Mouse (Mus musculus) spleen, postnatal 10 days (tissue): ENCODE results near the gene Chad.

ENCODE experiments used
- DNase-seq, 2 experiments: peaks; one replicate each; pipeline ENCODE4 v3.0.0; 2021 to 2022; ENCODE audit warnings: low spot score in 2 of 2

Gene Chad

GRCm38 (mm10) chr11:94564437-94565150, at the start of gene Chad:
TSS of gene Chad (plus strand) at chr11:94565047.
- peak; percentile 27 to 65 for DNase-seq

DNA sequence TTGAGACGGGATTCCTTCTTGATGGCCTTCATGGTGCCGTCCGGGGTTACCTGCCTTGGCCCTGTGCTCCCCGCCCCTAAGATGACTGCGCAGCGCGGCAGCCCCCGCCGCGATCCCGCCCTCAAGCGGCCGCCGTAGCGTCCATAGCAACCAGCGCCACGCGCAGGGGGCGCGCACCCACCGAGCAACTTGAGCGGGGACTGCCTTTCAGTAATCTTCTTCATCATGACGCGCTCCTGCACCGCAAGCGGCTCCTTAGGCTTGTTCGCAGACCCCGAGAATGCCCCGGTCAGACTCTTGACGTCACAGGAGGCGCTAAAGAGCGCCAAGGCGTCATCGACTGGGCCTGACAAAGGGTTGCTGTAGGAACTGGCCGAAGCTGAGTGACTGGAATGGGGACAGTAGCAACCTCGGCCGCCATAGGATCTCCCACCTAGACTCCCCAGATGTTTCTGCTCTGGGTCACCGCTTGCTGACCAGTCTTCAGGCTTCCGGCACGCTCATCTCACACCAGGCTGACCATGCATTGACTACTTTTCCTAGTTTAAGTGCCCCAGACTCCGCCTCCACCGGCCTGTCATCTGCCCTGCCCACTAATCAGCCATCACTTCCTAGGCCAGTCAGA, 43.5 kb upstream of the Chad start, which contains the start of gene Mycbpap:
Gene Mycbpap (minus strand): TSS at position 524 of the 625 bp plus-strand sequence.
- peak; percentile 25 to 34 for DNase-seq

DNA sequence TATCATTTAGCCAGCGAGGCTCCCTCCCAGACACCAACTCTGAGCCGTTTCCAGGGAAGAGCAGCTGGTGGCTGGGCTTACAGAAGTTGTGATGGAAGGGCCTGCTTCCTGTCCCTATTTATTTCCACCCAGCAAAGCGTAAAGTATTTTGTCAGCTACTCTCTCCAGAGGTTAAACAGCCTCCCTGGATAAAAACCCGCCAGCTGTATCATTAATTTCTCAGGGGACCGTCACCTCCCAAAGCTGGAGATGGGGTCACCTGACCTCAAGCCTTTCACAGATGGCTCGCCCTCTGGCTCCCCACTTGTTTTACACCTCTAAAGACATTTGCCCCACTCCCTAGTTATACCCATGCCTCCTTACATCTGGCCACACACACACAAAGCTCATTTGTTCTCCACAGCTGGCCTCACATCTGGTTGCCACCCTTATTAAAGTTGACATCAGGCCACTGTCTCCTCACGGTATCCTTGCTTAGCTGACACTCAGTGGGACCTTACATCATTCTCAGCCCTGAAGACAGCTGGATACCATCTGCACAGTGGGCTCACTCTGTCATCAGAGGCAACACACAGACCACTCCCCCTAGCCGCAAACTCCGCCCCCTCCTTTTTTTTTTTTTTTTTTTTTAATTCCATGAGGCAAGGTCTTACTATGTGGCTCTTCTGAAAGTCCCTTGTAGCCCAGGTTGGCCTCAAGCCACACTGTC, 38.5 kb upstream of the Chad start:
- DNase-seq, result no peak

DNA sequence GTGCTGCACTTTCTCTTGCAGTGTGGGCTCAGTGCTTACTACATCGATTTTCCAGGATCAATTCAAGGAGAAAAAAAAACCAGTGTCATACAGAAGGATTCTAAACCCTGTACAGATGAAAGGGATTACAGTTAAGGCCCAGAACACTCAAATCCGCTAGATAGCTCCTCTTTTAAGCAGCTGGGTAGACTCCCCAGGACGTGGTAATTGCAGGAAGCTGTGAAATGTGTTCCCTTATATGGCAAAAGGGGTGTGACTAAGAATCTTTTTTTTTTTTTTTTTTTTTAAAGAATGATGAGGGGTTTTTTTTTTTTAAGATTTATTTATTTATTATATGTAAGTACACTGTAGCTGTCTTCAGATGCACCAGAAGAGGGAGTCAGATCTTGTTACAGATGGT, 36.0 kb upstream of the Chad start:
- no peak for DNase-seq

DNA sequence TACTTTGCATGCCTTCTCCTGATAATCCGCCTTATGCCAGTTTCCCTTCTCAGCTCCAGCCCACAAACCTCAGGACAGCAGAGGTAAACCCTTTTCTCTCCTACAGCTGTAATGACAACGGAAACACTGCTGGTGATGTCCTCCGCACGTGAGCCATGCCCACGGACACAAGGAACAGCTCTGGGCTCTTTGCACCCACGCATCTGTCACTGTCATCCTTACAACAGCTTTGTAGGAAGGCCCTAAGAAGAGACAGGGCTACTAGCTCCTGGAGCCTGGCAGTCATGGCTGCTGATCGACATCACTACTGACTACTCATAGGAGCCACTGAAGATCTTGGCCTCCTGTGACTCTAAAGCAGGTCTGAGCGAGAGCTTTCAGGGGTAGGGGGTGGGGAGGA, 31.7 kb upstream of the Chad start:
- DNase-seq, result no peak

GRCm38 (mm10) chr11:94538733-94539292, 26.0 kb upstream of the Chad start:
- no peak for DNase-seq

- no peak for DNase-seq
These were observed 25.1 kb upstream of the Chad start for GRCm38 (mm10) chr11:94539761-94540160.

- no peak for DNase-seq
These were observed 22.4 kb upstream of the Chad start for GRCm38 (mm10) chr11:94542400-94542799.

DNA sequence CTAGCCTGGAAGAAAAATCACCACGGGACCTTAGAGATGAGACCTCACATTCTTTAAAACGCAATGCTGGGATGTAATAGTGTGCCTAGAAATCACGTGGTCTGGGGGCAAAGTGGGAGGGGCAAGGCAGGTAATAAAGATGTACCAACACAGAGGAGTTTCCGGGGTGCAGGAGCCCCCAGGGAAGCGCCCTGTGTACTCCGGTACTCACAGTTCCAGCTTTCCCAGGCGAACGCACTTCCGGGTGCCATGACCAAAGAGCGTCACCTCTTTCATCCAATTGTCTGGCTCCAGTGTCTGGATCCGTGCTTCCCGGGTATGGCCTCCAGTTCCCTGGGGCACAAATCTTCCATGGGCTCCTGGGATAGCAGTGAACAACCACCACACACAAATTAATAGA, 21.5 kb upstream of the Chad start:
- DNase-seq, result no peak

DNA sequence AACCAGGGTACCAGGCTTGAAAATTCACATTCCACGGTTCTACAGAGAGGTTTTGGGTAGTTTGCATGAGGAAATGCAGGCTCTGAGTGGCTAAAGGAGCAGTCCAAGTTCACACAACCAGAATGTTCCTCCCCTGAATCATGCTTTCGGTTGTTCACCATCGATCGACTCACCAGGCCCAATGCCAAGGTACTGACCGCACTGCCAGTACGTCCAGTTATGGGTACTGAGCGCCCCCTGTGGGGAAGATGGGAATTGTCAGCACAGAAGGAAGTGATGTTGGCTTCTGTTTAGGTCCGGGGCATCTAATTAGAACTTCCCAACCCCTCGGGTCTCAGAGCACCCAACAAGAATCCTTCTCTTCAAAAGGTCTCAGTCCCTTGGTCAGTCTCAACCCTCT, 20.9 kb upstream of the Chad start:
- DNase-seq, result peak; percentile 58 to 81

DNA sequence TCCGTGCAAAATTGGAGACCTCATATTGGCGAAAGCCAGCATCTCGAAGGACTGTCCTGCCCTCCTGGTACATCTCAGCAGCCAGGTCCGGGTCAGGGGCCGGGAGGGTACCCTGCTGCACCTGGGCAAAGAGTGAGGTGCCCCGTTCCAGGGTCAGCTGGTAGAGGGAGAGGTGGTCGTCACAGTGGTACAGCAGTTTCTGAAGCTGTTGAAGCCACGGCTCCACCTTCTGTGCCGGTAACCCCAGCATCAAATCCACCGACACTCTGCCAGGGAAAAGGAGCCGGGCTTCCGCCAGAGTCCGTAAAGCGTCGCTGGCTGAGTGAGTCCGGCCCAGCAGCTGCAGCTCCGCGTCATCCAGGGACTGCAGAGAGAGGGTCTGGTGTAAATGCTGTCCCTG, 20.4 kb upstream of the Chad start:
- DNase-seq, result no peak

DNA sequence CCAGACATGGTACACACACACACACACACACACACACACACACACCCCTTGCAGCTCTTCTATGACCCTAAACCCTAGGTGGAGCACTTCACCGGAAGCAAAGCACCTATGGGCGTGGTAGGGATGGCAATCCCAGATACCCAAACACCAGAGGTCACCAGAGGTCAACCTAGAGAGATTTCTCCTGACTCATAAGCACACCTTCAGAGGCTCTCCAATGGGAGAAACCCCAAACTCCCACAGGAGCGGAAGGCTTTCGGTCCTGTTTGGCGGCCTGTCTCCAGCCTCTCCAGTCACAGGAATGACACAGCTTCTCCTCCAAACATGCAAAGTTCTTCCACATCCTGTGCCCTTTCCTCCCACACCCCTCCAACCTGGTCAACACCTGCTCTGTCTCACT, 18.5 kb upstream of the Chad start:
- no peak for DNase-seq

GRCm38 (mm10) chr11:94547271-94547670, 17.6 kb upstream of the Chad start:
- no peak for DNase-seq

DNA sequence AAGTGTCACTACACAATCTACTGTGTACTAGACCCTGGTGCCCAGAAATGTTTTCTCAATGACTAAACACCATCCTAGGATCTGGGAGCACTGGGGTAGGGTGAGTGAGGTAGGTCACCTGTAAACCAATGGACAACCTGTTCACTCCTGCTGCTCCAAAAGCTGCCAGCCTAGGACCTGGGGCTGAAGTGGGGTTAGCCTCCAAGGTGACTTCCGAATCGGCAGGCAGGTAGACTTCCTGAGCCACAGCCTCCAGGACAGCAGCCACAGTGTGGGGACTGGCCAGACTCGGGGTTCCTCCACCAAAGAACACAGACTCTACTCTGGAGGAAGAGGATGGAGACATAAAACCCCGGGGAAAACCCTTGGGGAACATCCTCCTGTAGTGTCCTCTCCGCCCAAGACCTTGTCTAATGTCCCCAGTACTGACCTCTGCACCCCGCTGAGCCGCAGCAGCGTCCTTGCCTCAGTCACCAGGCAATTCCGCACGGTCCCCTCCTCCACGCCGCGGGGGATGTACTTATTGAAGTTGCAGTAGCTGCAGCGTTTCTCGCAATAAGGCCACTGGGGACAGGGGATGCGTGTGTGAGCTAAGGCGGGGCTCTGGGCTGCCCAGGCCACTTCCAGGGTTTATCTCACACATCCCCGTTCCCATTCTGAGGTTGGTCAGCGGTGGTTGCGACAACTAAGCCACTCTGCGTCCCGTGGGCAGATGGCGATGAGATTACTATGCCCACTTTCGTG, 16.6 kb upstream of the Chad start:
- DNase-seq, result peak; percentile 13 to 44

- DNase-seq, result peak; percentile 95 to 96
These were observed 15.8 kb upstream of the Chad start, which contains the start of gene Rsad1 for GRCm38 (mm10) chr11:94548888-94549690. TSS of gene Rsad1 (minus strand) at chr11:94549255.

- no peak for DNase-seq
These were observed 15.0 kb upstream of the Chad start for GRCm38 (mm10) chr11:94549691-94550441.

- no peak for DNase-seq
These were observed 14.5 kb upstream of the Chad start for GRCm38 (mm10) chr11:94550442-94550744.

DNA sequence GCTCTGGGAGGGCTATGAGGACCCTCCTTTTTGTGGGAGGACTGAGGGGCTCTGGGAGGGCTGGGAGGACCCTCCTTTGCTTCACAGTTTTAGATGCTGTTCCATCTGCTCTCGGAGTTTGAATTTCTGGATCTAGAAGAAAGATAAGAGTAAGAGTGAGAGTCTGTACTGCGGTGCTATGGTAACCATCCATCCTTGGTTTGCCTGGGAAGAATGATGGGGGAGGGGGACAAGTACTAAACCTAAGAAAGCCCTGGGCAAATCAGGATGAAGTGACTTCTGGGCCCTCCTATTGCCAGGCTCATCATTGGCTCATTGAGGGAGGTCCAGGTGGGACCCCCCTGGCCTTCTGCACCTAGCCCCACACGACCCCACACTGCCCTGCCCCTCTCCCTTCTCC, 6.6 kb upstream of the Chad start:
- no peak for DNase-seq

DNA sequence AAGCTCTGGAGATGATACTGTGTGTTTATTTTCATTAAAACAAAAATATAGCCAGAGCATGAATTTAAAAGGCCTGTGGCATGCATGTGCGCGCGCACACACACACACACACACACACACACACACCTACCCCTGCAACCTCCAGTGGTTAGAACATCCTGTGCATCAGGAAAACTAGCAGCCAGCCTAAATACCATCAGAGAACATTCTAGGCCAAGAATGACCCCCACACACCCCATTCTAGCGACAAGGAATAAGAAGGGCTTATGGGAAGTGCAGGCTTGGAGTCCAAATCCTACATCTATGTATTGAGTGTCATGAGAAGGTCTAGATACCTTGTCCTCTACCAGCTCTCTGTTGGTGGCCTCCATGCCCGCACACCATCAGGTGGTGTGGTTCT, 1.5 kb upstream of the Chad start:
- DNase-seq, result no peak

- no peak for DNase-seq
These were observed 1.0 kb upstream of the Chad start for GRCm38 (mm10) chr11:94563821-94564220.

DNA sequence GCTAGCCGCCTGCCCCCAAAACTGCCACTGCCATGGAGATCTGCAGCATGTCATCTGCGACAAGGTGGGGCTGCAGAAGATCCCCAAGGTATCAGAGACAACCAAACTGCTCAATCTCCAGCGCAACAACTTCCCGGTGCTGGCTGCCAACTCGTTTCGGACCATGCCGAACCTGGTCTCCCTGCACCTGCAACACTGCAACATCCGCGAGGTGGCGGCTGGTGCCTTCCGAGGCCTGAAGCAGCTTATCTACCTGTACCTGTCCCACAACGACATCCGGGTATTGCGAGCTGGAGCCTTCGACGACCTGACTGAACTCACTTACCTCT, 268 bp downstream of the Chad start:
- DNase-seq, result peak in 1 of 2 experiments; percentile 36
